Mouse (Mus musculus) gastrocnemius, postnatal 14 days (tissue): Measurements from ENCODE around the gene Gm10447. TPM values are rescaled to one million over a fixed set of nuclear protein-coding genes. Genes with fewer than 3 reads are reported as not detected.

Experiments used
- DNase-seq: peaks from one replicate; pipeline ENCODE4 v3.0.0; 2021; ENCODE audit warnings: mixed read lengths
- intact Hi-C: fragments of 180-260 bp; cut with DNase I; formaldehyde crosslinking; loops from one replicate; pipeline ENCODE4 v1.15.1; 2025; ENCODE audit warnings: low total_unique reads
- microRNA-seq, 2 experiments: library from miRNA; unstranded; fragments of <30 nt; microRNA quantifications; one replicate each; pipeline ENCODE4 v1.2.0; 2021
- total RNA-seq, 2 experiments: library from RNA; stranded (reverse); gene quantifications; 2 replicates each; pipeline ENCODE4 v1.2.3; 2021

Gm10447 gene
- total RNA-seq, 2 experiments from 2014 or later = not detected

DNA sequence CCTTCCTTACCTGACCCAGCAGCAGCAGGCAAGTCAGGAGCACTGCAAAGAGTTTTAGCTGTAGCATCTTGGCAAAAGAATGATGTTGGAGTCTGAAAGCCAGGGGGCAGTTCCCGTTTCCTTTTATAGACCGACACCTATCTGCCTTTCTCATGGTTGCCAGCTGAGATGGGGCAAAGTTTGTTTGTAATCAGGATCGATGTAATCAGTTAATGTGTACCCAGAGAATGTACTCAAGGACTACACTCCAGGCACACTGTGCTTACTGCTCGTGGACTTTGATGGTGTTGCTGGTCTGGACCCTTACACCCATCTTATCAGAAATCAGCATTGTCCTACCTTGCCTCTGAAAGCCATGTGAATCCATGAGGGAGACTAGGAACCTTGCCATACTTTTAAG lies 33.9 kb downstream of the Gm10447 start, which contains the start of gene Leap2:
Gene Leap2, minus strand, starts transcription at position 135 of the 400 bp plus-strand sequence.
- no peak for DNase-seq
- intact Hi-C loops = no loop called here

DNA sequence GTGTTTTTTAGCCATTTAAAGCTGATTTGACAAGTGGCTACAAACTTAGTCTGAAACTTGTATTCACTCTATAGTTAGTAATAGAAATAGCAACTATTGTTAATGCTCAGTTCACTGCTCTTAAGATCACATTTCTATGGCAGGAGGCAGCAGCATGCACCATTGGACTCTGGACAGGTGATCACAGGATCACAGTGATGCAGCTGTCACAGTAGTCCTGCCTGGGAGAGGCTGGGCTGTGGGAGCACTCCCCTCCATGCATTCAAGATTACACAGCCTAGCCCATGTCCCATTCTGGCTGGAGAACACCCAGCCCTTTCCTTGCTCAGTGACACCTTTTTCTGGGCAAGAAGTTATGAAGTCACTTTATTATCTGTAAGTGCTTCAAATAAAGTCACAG lies 38.9 kb downstream of the Gm10447 start:
- intact Hi-C loops = no loop called here
- no peak for DNase-seq

DNA sequence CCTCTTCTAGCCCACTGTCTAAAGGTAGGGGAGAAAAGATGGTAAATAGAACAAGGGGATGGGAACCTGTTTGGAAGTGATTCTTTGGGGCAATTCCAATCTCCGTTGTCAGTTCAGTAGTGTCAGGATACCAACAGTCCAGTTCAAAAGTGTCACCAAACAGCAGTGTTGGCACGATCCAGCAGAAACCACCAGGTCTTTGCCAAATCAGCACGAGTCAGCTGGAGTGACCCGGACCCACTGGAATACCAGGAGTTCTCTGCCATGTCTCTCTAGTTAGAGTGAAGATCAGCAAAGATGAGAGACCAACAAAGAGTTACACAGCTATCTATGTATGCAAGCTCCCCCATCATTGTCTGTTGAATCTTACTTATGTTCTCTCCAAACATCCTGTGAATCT lies 43.0 kb downstream of the Gm10447 start:
- no peak for DNase-seq
- intact Hi-C loops = no loop called here

DNA sequence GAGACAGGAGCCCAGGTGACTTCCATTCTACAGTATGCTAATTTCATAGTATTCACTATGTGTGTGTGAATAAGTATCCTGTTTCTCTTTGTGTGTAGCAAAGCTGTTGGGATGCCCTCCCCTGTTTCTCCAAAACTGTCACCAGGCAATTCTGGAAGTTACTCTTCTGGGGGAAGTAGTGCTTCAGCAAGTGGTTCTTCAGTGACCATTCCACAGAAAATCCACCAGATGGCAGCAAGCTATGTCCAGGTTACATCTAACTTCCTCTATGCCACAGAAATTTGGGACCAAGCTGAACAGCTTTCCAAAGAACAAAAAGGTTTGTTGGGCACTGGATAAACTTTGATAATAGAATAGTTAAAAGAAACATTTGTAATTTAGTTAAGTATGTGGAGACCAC lies 45.2 kb downstream of the Gm10447 start:
- DNase-seq = no peak

More for the DNA sequence above, 45.2 kb downstream of the Gm10447 start:
- intact Hi-C loops = no loop called here

Small RNA genes lying within 50 kb of the gene (microRNA-seq; reads per million reads assigned to microRNA genes)
- gene Mir6920 = 0 reads per million in 2 experiments

Other genes with a start within 250 kb of the Gm10447 start
- gene Hspa4, start 156.7 kb downstream of the Gm10447 start, total RNA-seq = 100 to 1,000 TPM in 1 of 2 experiments, 10 to 100 TPM in 1; 94.8 to 113 TPM
- 1 to 10 TPM; 7.4 to 8.7 TPM for gene Zcchc10, start 132.4 kb downstream of the Gm10447 start, total RNA-seq
- gene Aff4, start 106.3 kb downstream of the Gm10447 start, total RNA-seq = 10 to 100 TPM; 82.6 to 94.5 TPM
- not detected for gene Leap2, start 33.9 kb downstream of the Gm10447 start, total RNA-seq
- gene Uqcrq, start 26.3 kb downstream of the Gm10447 start, total RNA-seq = 1,000 to 10,000 TPM; 1,068 to 1,224 TPM
- gene Gdf9, start 26.1 kb downstream of the Gm10447 start, total RNA-seq = under 1 TPM; 0.33 to 0.68 TPM
- under 1 TPM; 0.31 to 0.38 TPM for gene Shroom1, start 95 bp upstream of the Gm10447 start, total RNA-seq
- not detected for gene Gm9837, start 13.4 kb upstream of the Gm10447 start, total RNA-seq
- not detected for gene Gm9945, start 23.1 kb upstream of the Gm10447 start, total RNA-seq
- under 1 TPM; 0.11 to 0.12 TPM for gene Sowaha, start 23.2 kb upstream of the Gm10447 start, total RNA-seq
- gene Sept8, start 62.1 kb upstream of the Gm10447 start, total RNA-seq = 10 to 100 TPM; 25.6 to 31.3 TPM
- 1 to 10 TPM; 6.8 to 7.4 TPM for gene Kif3a, start 110.3 kb upstream of the Gm10447 start, total RNA-seq
- gene Il4, start 161.6 kb upstream of the Gm10447 start, total RNA-seq = not detected
- gene Il13, start 177.6 kb upstream of the Gm10447 start, total RNA-seq = not detected